Mouse (Mus musculus) ZHBTc4 (cell line): Measurements from ENCODE around the gene Kcnk2.

Source experiments
- DNase-seq: peaks from one replicate; pipeline ENCODE4 v3.0.0-alpha.2; 2011; ENCODE audit warnings: low read depth, low spot score

The Kcnk2 gene

GRCm38 (mm10) chr1:189219051-189219450 is 183.0 kb downstream of the Kcnk2 start:
- no peak for DNase-seq

GRCm38 (mm10) chr1:189217751-189218564 is 184.1 kb downstream of the Kcnk2 start:
- no peak for DNase-seq

GRCm38 (mm10) chr1:189215131-189215530 is 186.9 kb downstream of the Kcnk2 start:
- DNase-seq: no peak

GRCm38 (mm10) chr1:189214477-189214876 is 187.6 kb downstream of the Kcnk2 start:
- no peak for DNase-seq

- DNase-seq: peak; percentile 54
Observed at GRCm38 (mm10) chr1:189209715-189210108, 192.4 kb downstream of the Kcnk2 start.

GRCm38 (mm10) chr1:189209029-189209714 is 192.9 kb downstream of the Kcnk2 start:
- DNase-seq: peak; percentile 4

- DNase-seq: no peak
Observed at GRCm38 (mm10) chr1:189208605-189209004, 193.5 kb downstream of the Kcnk2 start.

- no peak for DNase-seq
Observed at GRCm38 (mm10) chr1:189195758-189196157, 206.3 kb downstream of the Kcnk2 start.

- DNase-seq: no peak
Observed at GRCm38 (mm10) chr1:189187737-189188390, 214.2 kb downstream of the Kcnk2 start.

- DNase-seq: no peak
Observed at GRCm38 (mm10) chr1:189185206-189185750, 216.8 kb downstream of the Kcnk2 start.

- no peak for DNase-seq
Observed at GRCm38 (mm10) chr1:189177746-189178145, 224.3 kb downstream of the Kcnk2 start.

- DNase-seq: no peak
Observed at GRCm38 (mm10) chr1:189173479-189173878, 228.6 kb downstream of the Kcnk2 start.

- no peak for DNase-seq
Observed at GRCm38 (mm10) chr1:189171138-189171537, 230.9 kb downstream of the Kcnk2 start.

GRCm38 (mm10) chr1:189165756-189166155 is 236.3 kb downstream of the Kcnk2 start:
- DNase-seq: no peak

- DNase-seq: no peak
Observed at GRCm38 (mm10) chr1:189165141-189165540, 236.9 kb downstream of the Kcnk2 start.

GRCm38 (mm10) chr1:189164721-189165120 is 237.4 kb downstream of the Kcnk2 start:
- DNase-seq: no peak

GRCm38 (mm10) chr1:189164241-189164640 is 237.8 kb downstream of the Kcnk2 start:
- DNase-seq: no peak
